Mouse (Mus musculus) heart, postnatal 14 days (tissue): ENCODE data around the gene Tbcb. TPM values are rescaled to one million over a fixed set of nuclear protein-coding genes. Genes with fewer than 3 reads are reported as not detected.
"Not testable (repeated sequence)": the region's sequence is repeated elsewhere in the genome, so short reads cannot be mapped to it uniquely, and the experiment has no call there.

Source experiments
- DNase-seq, 2 experiments: peaks; one replicate each; pipeline ENCODE4 v3.0.0; 2021 to 2022
- intact Hi-C: fragments of 180-260 bp; cut with DNase I; formaldehyde crosslinking; loops from one replicate; pipeline ENCODE4 v1.15.1; 2025
- total RNA-seq, 2 experiments: library from RNA; stranded (reverse); gene quantifications; 2 replicates each; pipeline ENCODE4 v1.2.3; 2021

The Tbcb gene
- total RNA-seq, 2 experiments from 2014 or later: 47.4 to 60.8 TPM

GRCm38 (mm10) chr7:30232631-30233148 lies 618 bp upstream of the Tbcb start:
- DNase-seq: peak; percentile 46 to 70
- intact Hi-C loops: loop anchor here (5.0 kb wide), 1 partner anchor 50 kb away; the partner anchor contains the start of genes Thap8 and Wdr62

- intact Hi-C loops: loop anchor here (5.0 kb wide), 1 partner anchor 51 kb away; the partner anchor contains the start of genes Thap8 and Wdr62
- no peak for DNase-seq
These were observed 774 bp downstream of the Tbcb start for GRCm38 (mm10) chr7:30231328-30231668.

GRCm38 (mm10) chr7:30224206-30224605 lies 7.9 kb downstream of the Tbcb start:
- no peak for DNase-seq
- intact Hi-C loops: no loop called here

- intact Hi-C loops: no loop called here
- DNase-seq: no peak
These were observed 9.9 kb downstream of the Tbcb start for GRCm38 (mm10) chr7:30222205-30222604.

- intact Hi-C loops: no loop called here
- no peak for DNase-seq
These were observed 10.6 kb downstream of the Tbcb start for GRCm38 (mm10) chr7:30221433-30221832.

- DNase-seq: no peak
- intact Hi-C loops: no loop called here
These were observed 12.1 kb downstream of the Tbcb start for GRCm38 (mm10) chr7:30220008-30220356.

GRCm38 (mm10) chr7:30219293-30220007 lies 12.6 kb downstream of the Tbcb start:
- peak; percentile 67 to 70 for DNase-seq
- intact Hi-C loops: loop anchor here (5.0 kb wide), 1 partner anchor 37 kb away; the partner anchor contains the start of gene Cox7a1

GRCm38 (mm10) chr7:30217277-30217676 lies 14.8 kb downstream of the Tbcb start:
- intact Hi-C loops: loop anchor here (5.0 kb wide), 1 partner anchor 35 kb away; the partner anchor contains the start of gene Cox7a1

GRCm38 (mm10) chr7:30216723-30217151 lies 15.3 kb downstream of the Tbcb start:
- DNase-seq: peak; percentile 83 to 85
- intact Hi-C loops: loop anchor here (5.0 kb wide), 1 partner anchor 34 kb away; the partner anchor contains the start of gene Cox7a1

More at GRCm38 (mm10) chr7:30217277-30217676, 14.8 kb downstream of the Tbcb start:
- no peak for DNase-seq

- intact Hi-C loops: loop anchor here (5.0 kb wide), 1 partner anchor 34 kb away; the partner anchor contains the start of gene Cox7a1
- DNase-seq: no peak
These were observed 16.2 kb downstream of the Tbcb start for GRCm38 (mm10) chr7:30215875-30216274.

- no peak for DNase-seq
- intact Hi-C loops: no loop called here
These were observed 18.2 kb downstream of the Tbcb start for GRCm38 (mm10) chr7:30213881-30214280.

GRCm38 (mm10) chr7:30211025-30211424 lies 21.0 kb downstream of the Tbcb start:
- DNase-seq: no peak
- intact Hi-C loops: no loop called here

- intact Hi-C loops, DNase-seq: not testable (repeated sequence)
These were observed 25.7 kb downstream of the Tbcb start for GRCm38 (mm10) chr7:30206364-30206763.

- DNase-seq: peak; percentile 72 to 83
- intact Hi-C loops: no loop called here
These were observed 26.7 kb downstream of the Tbcb start for GRCm38 (mm10) chr7:30205383-30205782.

- intact Hi-C loops: loop anchor here (1.0 kb wide), 1 partner anchor 23 kb away; no protein-coding TSS in a partner anchor
- DNase-seq: no peak
These were observed 27.7 kb downstream of the Tbcb start for GRCm38 (mm10) chr7:30204380-30204779.

- intact Hi-C loops: no loop called here
- DNase-seq: peak; percentile 49 to 77
These were observed 29.0 kb downstream of the Tbcb start for GRCm38 (mm10) chr7:30202895-30203690.

- DNase-seq, intact Hi-C loops: not testable (repeated sequence)
These were observed 31.4 kb downstream of the Tbcb start for GRCm38 (mm10) chr7:30200661-30201060.

GRCm38 (mm10) chr7:30200200-30200599 lies 31.9 kb downstream of the Tbcb start:
- intact Hi-C loops: no loop called here
- no peak for DNase-seq

- intact Hi-C loops: loop anchor here (2.0 kb wide), 1 partner anchor 15 kb away; the partner anchor contains the start of gene Cox7a1
- DNase-seq: no peak
These were observed 32.5 kb downstream of the Tbcb start for GRCm38 (mm10) chr7:30199498-30200139.

- intact Hi-C loops: loop anchor here (2.0 kb wide), 1 partner anchor 14 kb away; the partner anchor contains the start of gene Cox7a1
- peak; percentile 58 to 74 for DNase-seq
These were observed 33.5 kb downstream of the Tbcb start, which contains the start of gene Capns1 for GRCm38 (mm10) chr7:30198481-30198971. Gene Capns1 (minus strand): TSS chr7:30198811.
